Mouse (Mus musculus): Measurements from ENCODE around the gene Gm5615.

The Gm5615 gene

GRCm38 (mm10) chr9:36541863-36542262 lies at the start of gene Gm5615:
Gm5615 (minus strand) TSS chr9:36541963.
- WGBS: 92% methylated on average over 2 of the region's 2 CpGs

DNA sequence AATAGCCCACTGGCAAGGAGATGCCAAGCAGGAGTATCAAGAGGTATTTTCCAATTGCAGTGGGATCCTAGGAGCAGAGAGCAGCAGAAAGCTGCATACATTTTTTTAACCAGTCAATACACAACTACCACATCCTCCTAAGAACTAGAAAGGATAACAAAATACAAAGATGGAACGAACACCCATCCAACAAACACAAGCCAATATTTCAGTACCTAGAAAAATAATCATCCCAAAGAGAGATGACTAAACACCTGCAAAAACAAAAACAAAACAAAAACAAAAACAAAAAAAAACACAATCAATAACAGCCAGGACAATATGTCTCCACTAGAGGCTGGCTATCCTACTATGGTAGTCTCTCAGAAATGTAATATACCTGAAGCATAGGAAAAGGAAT lies 40.8 kb upstream of the Gm5615 start, which contains the start of gene Gm17689:
Gene Gm17689 (minus strand): TSS at position 101 of the 400 bp plus-strand sequence.
- 66% methylated on average over 1 of the region's 1 CpGs for WGBS

DNA sequence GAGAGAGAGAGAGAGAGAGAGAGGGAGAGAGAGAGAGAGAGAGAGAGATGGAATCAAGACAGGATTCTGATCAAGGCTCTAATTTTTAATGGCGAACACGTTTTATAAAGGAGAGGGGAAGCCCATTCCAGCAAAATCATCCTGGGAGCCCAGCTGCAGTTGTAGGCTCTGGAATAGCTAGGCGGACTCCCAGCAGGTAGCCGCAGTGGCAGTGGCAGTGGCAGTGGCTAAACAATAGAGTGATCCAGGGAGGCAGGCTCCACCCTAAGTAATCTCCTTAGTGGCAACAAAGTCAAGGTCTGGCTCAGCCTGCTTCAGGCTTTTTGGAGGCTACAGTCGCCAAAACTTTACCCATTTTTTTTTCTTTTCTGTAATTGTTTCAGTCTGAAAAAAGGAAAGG lies 37.6 kb downstream of the Gm5615 start:
- WGBS: 82% methylated on average over 5 of the region's 5 CpGs

GRCm38 (mm10) chr9:36495824-36496223 lies 45.9 kb downstream of the Gm5615 start:
- WGBS: 44% methylated on average over 1 of the region's 1 CpGs

- 81% methylated on average over 4 of the region's 4 CpGs for WGBS
These were observed 47.1 kb downstream of the Gm5615 start for GRCm38 (mm10) chr9:36494501-36495220.

Measured in cerebral cortex, adult 2 months (tissue).